In genomic region chr2:26907109-26907508, GRCm38 (mm10) we compare ENCODE assay signal across 8 mouse cellular contexts. TPM values are rescaled to one million over a fixed set of nuclear protein-coding genes. Genes with fewer than 3 reads are reported as not detected.
DNase-seq lines count a peak whose midpoint lies in the region; ATAC-seq and TF ChIP-seq lines count a peak whose summit lies in the region.

No protein-coding gene starts in this region.

- peak; percentile 87 for TF ChIP-seq CTCF in kidney, adult 2 months (conservative IDR thresholded peaks at IDR 0.05; ENCODE audit: insufficient read depth, insufficient read length, low read depth, low read length)
- TF ChIP-seq CTCF in stomach, postnatal 0 days (IDR thresholded peaks at IDR 0.05; ENCODE audit: low read depth) = peak; percentile 88

- H3K4me1 ChIP-seq in kidney, adult 2 months (ENCODE audit: control insufficient read depth, insufficient read depth, low read length) = peaks cover 14% of the 10 kb centered on the region
- H3K4me1 ChIP-seq in kidney, embryonic 15.5 days = peaks cover 41% of the 10 kb centered on the region
- peaks cover 7% of the 10 kb centered on the region for H3K4me1 ChIP-seq in stomach, postnatal 0 days (replicated peaks; ENCODE audit: control insufficient read depth, insufficient read depth)

- H3K36me3 ChIP-seq in kidney, adult 2 months (ENCODE audit: control insufficient read depth, insufficient read depth, low read length) = no peaks in the 10 kb centered on the region
- peaks cover 50% of the 10 kb centered on the region for H3K36me3 ChIP-seq in kidney, embryonic 15.5 days
- peaks cover 12% of the 10 kb centered on the region for H3K36me3 ChIP-seq in stomach, postnatal 0 days (ENCODE audit: control insufficient read depth, insufficient read depth, low read length)

- no peak overlapping the region for H3K4me3 ChIP-seq in kidney, adult 2 months (ENCODE audit: insufficient read depth, low read depth, low read length)
- no peak overlapping the region for H3K4me3 ChIP-seq in kidney, embryonic 15.5 days (replicated peaks)
- H3K4me3 ChIP-seq in stomach, postnatal 0 days (ENCODE audit: low read depth, low read length) = no peak overlapping the region

- no peak overlapping the region for H3K9ac ChIP-seq in kidney, embryonic 15.5 days
- no peak overlapping the region for H3K9ac ChIP-seq in stomach, postnatal 0 days (ENCODE audit: low read length)

- DNase-seq in adrenal gland, adult (ENCODE audit: inconsistent age in 2 of 2, low spot score in 1 of 2) = peak; percentile 69 to 83
- DNase-seq in adrenal gland, adult 8-10 months = no peak
- peak; percentile 71 for DNase-seq in kidney, adult 2 months
- peak; percentile 46 for DNase-seq in adipocyte (ENCODE audit: low spot score)
- peak; percentile 69 to 80 for DNase-seq in kidney, postnatal 4 days
- DNase-seq in stomach, postnatal 0 days (ENCODE audit: low spot score) = peak; percentile 71
- DNase-seq in ovary, postnatal 14 days (ENCODE audit: low spot score) = no peak

- TF ChIP-seq EP300 in stomach, postnatal 0 days (optimal IDR thresholded peaks at IDR 0.05) = no peak

- H3K27ac ChIP-seq in kidney, adult 2 months (ENCODE audit: insufficient read depth, low read depth, low read length) = no peak overlapping the region
- H3K27ac ChIP-seq in kidney, embryonic 15.5 days = no peak overlapping the region
- H3K27ac ChIP-seq in stomach, postnatal 0 days (replicated peaks) = no peak overlapping the region

- 8% methylated on average over 4 of the region's 4 CpGs for WGBS in kidney, adult 2 months
- 65% methylated on average over 4 of the region's 4 CpGs for WGBS in kidney, embryonic 15.5 days
- 29% methylated on average over 4 of the region's 4 CpGs for WGBS in stomach, postnatal 0 days

- H3K4me2 ChIP-seq in kidney, embryonic 15.5 days = no peak overlapping the region
- no peak overlapping the region for H3K4me2 ChIP-seq in stomach, postnatal 0 days (replicated peaks; ENCODE audit: low read depth)

- TF ChIP-seq POLR2A in kidney, adult 2 months (IDR thresholded peaks at IDR 0.05; ENCODE audit: low read depth, low read length) = no peak

- ATAC-seq in kidney, embryonic 15.5 days (replicated peaks; ENCODE audit: low FRiP score) = no peak
- no peak for ATAC-seq in stomach, postnatal 0 days (ENCODE audit: low FRiP score, low TSS enrichment)

- H3K9me3 ChIP-seq in kidney, embryonic 15.5 days (replicated peaks) = no peaks in the 10 kb centered on the region
- no peaks in the 10 kb centered on the region for H3K9me3 ChIP-seq in stomach, postnatal 0 days (ENCODE audit: control insufficient read depth, low read length)

- H3K27me3 ChIP-seq in kidney, adult 2 months (replicated peaks; ENCODE audit: control insufficient read depth, insufficient read depth, low read length) = no peaks in the 10 kb centered on the region
- no peaks in the 10 kb centered on the region for H3K27me3 ChIP-seq in kidney, embryonic 15.5 days
- H3K27me3 ChIP-seq in stomach, postnatal 0 days (ENCODE audit: control insufficient read depth, insufficient read depth, low read length) = no peaks in the 10 kb centered on the region

RNA-seq across cellular contexts. Expression of gene Med22, which starts 3.4 kb away (rescaled TPM):
- 10 to 100 TPM; 51.6 to 73.6 (median 62.4) TPM for total RNA-seq in adrenal gland, adult 8-10 months (2022)
- polyA plus RNA-seq in kidney, adult 2 months (2012; rRNA removed) = 39.5 and 42.6 TPM in 2 replicates
- 56.0 and 59.0 TPM in 2 replicates for polyA plus RNA-seq in kidney, embryonic 15.5 days (2015; fragmentation: Nextera tagmentation; extraction: Ambion mirVana)
- polyA plus RNA-seq in stomach, postnatal 0 days (2015; fragmentation: Nextera tagmentation; extraction: Ambion mirVana) = 22.5 and 23.9 TPM in 2 replicates

RNA-seq across cellular contexts. Expression of gene Rpl7a, which starts 3.5 kb away (rescaled TPM):
- total RNA-seq in adrenal gland, adult 8-10 months (2022) = 100 to 1,000 TPM; 424 to 496 (median 462) TPM
- polyA plus RNA-seq in kidney, adult 2 months (2012; rRNA removed) = 805 and 948 TPM in 2 replicates
- polyA plus RNA-seq in kidney, embryonic 15.5 days (2015; fragmentation: Nextera tagmentation; extraction: Ambion mirVana) = 640 and 684 TPM in 2 replicates
- polyA plus RNA-seq in stomach, postnatal 0 days (2015; fragmentation: Nextera tagmentation; extraction: Ambion mirVana) = 477 and 505 TPM in 2 replicates

RNA-seq across cellular contexts. Expression of gene Surf6, which starts 4.4 kb away (rescaled TPM):
- total RNA-seq in adrenal gland, adult 8-10 months (2022) = 10 to 100 TPM; 26.0 to 32.8 (median 28.9) TPM
- polyA plus RNA-seq in kidney, adult 2 months (2012; rRNA removed) = 6.4 and 7.0 TPM in 2 replicates
- polyA plus RNA-seq in kidney, embryonic 15.5 days (2015; fragmentation: Nextera tagmentation; extraction: Ambion mirVana) = 31.2 and 31.5 TPM in 2 replicates
- polyA plus RNA-seq in stomach, postnatal 0 days (2015; fragmentation: Nextera tagmentation; extraction: Ambion mirVana) = 12.5 and 12.8 TPM in 2 replicates

RNA-seq across cellular contexts. Expression of gene Surf2, which starts 9.1 kb away (rescaled TPM):
- total RNA-seq in adrenal gland, adult 8-10 months (2022) = 10 to 100 TPM; 43.1 to 55.8 (median 52.2) TPM
- polyA plus RNA-seq in kidney, adult 2 months (2012; rRNA removed) = 30.0 and 31.4 TPM in 2 replicates
- 45.4 and 46.4 TPM in 2 replicates for polyA plus RNA-seq in kidney, embryonic 15.5 days (2015; fragmentation: Nextera tagmentation; extraction: Ambion mirVana)
- polyA plus RNA-seq in stomach, postnatal 0 days (2015; fragmentation: Nextera tagmentation; extraction: Ambion mirVana) = 26.2 and 26.5 TPM in 2 replicates

RNA-seq across cellular contexts. Expression of gene Surf1, which starts 9.2 kb away (rescaled TPM):
- 100 to 1,000 TPM; 128 to 137 (median 135) TPM for total RNA-seq in adrenal gland, adult 8-10 months (2022)
- polyA plus RNA-seq in kidney, adult 2 months (2012; rRNA removed) = 61.0 and 85.2 TPM in 2 replicates
- 55.2 and 58.1 TPM in 2 replicates for polyA plus RNA-seq in kidney, embryonic 15.5 days (2015; fragmentation: Nextera tagmentation; extraction: Ambion mirVana)
- 64.7 and 68.2 TPM in 2 replicates for polyA plus RNA-seq in stomach, postnatal 0 days (2015; fragmentation: Nextera tagmentation; extraction: Ambion mirVana)

Comparison
In these comparisons a context has a peak if more than half of its experiments do, and no peak if none do; other contexts are left out.
1. DNase-seq: peak in adrenal gland, adult (2 of 2), kidney, adult 2 months (single experiment), adipocyte (single experiment), kidney, postnatal 4 days (2 of 2) and stomach, postnatal 0 days (single experiment); none in adrenal gland, adult 8-10 months (single experiment) and ovary, postnatal 14 days (single experiment).